Mouse (Mus musculus) forebrain, embryonic 16.5 days (tissue): ENCODE data around the gene Pcnx3. TPM values are rescaled to one million over a fixed set of nuclear protein-coding genes. Genes with fewer than 3 reads are reported as not detected.

Experiments
- ATAC-seq: fragments of 200-750 bp; cut with Nextera tagmentation; 2 replicates; pipeline ENCODE4 v1.8.0; 2017; ENCODE audit warnings: mild to moderate bottlenecking, moderate library complexity
- H3K27ac ChIP-seq: fragments of 300-500 bp; sonication (generic); 2 replicates; pipeline ENCODE4 v1.5.1; 2014; ENCODE audit warnings: low read length, control low read depth
- H3K27me3 ChIP-seq: fragments of 300-500 bp; sonication (generic); replicated peaks from 2 replicates; pipeline ENCODE4 v1.6.1; 2014; ENCODE audit warnings: low read length; ENCODE audit not compliant: control insufficient read depth, insufficient read depth
- H3K36me3 ChIP-seq: fragments of 300-500 bp; sonication (generic); 2 replicates; pipeline ENCODE4 v1.6.1; 2014; ENCODE audit not compliant: control insufficient read depth, insufficient read depth
- H3K4me1 ChIP-seq: fragments of 300-500 bp; sonication (generic); replicated peaks from 2 replicates; pipeline ENCODE4 v1.6.1; 2014; ENCODE audit warnings: low read length; ENCODE audit not compliant: control insufficient read depth, insufficient read depth
- H3K4me2 ChIP-seq: fragments of 300-500 bp; sonication (generic); 2 replicates; pipeline ENCODE4 v1.6.1; 2014; ENCODE audit warnings: mild to moderate bottlenecking, low read length, control low read depth
- H3K4me3 ChIP-seq: fragments of 300-500 bp; sonication (generic); replicated peaks from 2 replicates; pipeline ENCODE4 v1.5.1; 2014; ENCODE audit warnings: mild to moderate bottlenecking, low read length, control low read depth
- H3K9ac ChIP-seq: fragments of 300-500 bp; sonication (generic); replicated peaks from 2 replicates; pipeline ENCODE4 v1.6.1; 2014; ENCODE audit warnings: low read depth, low read length, control low read depth
- H3K9me3 ChIP-seq: fragments of 300-500 bp; sonication (generic); 2 replicates; pipeline ENCODE4 v1.6.1; 2016; ENCODE audit warnings: low read length; ENCODE audit not compliant: control insufficient read depth
- WGBS: fragments of 180-500 bp; shearing (Covaris S2); extraction: QIAGEN DNeasy Blood & Tissue Kit; methylation state at CpG from one replicate; pipeline ENCODE4 v1.1.7; 2014; 5-methylcytosine and 5-hydroxymethylcytosine counted together
- polyA plus RNA-seq: library from polyadenylated mRNA; unstranded; fragments of >200 nt; fragmentation: Nextera tagmentation; extraction: Ambion mirVana; gene quantifications from 2 replicates; pipeline ENCODE4 v1.2.1, GENCODE M21; 2015

The Pcnx3 gene
- polyA plus RNA-seq, 1 experiment from 2014 or later = 28.7 TPM

GRCm38 (mm10) chr19:5637069-5638047, 51.4 kb downstream of the Pcnx3 start, which contains the start of gene Rela:
Gene Rela, plus strand, starts transcription at chr19:5637483.
- no peaks in the 10 kb centered on the region for H3K27me3 ChIP-seq
- H3K4me1 ChIP-seq = peaks cover 17% of the 10 kb centered on the region
- peak within 1 kb of the TSS; percentile 70 for H3K27ac ChIP-seq
- peak within 1 kb of the TSS; percentile 77 for H3K4me3 ChIP-seq
- WGBS = under 1% methylated on average over 96 of the region's 109 CpGs
- H3K36me3 ChIP-seq = peaks cover 8% of the 10 kb centered on the region
- peak; percentile 84 for ATAC-seq
- peak within 1 kb of the TSS; percentile 94 for H3K9ac ChIP-seq
- no peaks in the 10 kb centered on the region for H3K9me3 ChIP-seq
- peak within 1 kb of the TSS; percentile 61 for H3K4me2 ChIP-seq

DNA sequence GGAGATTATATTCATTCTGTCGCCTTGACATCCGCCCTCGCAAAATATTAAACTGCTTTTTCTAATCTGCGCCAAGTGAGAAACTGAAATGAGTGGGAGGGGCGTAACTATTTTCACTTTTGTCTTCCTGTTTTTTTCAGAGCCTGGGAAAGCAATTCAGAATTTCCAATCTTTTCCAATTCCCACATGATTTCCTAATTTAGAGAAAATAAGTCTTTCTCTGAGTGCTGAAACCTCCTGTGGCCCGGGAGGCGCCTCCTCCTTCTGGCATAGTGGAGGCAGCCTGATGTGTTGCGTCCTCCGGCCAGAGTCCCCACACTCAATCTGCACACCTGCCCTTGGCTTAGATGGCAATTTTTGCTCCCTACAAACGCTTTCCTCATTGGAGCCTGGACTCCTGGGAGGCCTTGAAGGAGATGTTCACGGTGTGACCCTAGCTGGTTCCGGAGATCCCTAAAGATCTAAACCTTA, 52.1 kb downstream of the Pcnx3 start:
- WGBS = 34% methylated on average over 12 of the region's 12 CpGs
- H3K9ac ChIP-seq = peak overlapping the region; percentile 94
- no peak for ATAC-seq
- peak overlapping the region; percentile 61 for H3K4me2 ChIP-seq
- H3K27me3 ChIP-seq = no peaks in the 10 kb centered on the region
- peaks cover 3% of the 10 kb centered on the region for H3K36me3 ChIP-seq
- H3K4me3 ChIP-seq = peak overlapping the region; percentile 77
- no peaks in the 10 kb centered on the region for H3K9me3 ChIP-seq
- peaks cover 17% of the 10 kb centered on the region for H3K4me1 ChIP-seq
- peak overlapping the region; percentile 70 for H3K27ac ChIP-seq

- H3K4me2 ChIP-seq = no peak overlapping the region
- H3K27ac ChIP-seq = no peak overlapping the region
Measured at GRCm38 (mm10) chr19:5636036-5636570, 52.6 kb downstream of the Pcnx3 start.

DNA sequence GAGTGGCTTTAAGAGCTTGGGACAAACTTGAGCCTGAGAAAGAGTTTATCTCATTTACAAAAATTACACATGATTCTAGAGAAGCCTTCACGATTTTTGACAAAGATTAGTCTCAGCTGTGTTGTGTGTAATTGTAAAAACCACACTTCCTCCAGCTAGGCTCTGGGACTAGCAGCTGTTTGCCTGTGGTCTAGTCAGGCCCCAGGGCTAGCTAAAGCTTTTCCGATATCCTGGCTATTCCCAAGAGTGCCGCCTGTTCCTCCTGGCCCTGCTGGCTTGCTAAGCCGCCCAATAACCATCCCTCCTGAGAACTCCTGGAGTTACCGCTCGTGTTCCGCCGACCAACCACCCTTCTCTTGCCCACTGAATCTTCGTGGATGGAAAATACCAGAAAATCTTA, 56.6 kb downstream of the Pcnx3 start:
- Histone ChIP-seq H3K9me3 (no peaks in the 10 kb centered on the region), H3K4me3 (no peak overlapping the region), H3K36me3 (no peaks in the 10 kb centered on the region), H3K27ac (no peak overlapping the region), H3K4me1 (peaks cover 5% of the 10 kb centered on the region), H3K4me2 (no peak overlapping the region), H3K9ac (no peak overlapping the region), H3K27me3 (no peaks in the 10 kb centered on the region)
- ATAC-seq = no peak
- 78% methylated on average over 9 of the region's 9 CpGs for WGBS

More at GRCm38 (mm10) chr19:5636036-5636570, 52.6 kb downstream of the Pcnx3 start:
- Histone ChIP-seq H3K27me3 (no peaks in the 10 kb centered on the region), H3K4me1 (peaks cover 17% of the 10 kb centered on the region), H3K36me3 (no peaks in the 10 kb centered on the region), H3K4me3 (no peak overlapping the region), H3K9ac (no peak overlapping the region), H3K9me3 (no peaks in the 10 kb centered on the region)
- no peak for ATAC-seq
- WGBS = 84% methylated on average over 7 of the region's 7 CpGs

GRCm38 (mm10) chr19:5629907-5630306, 58.8 kb downstream of the Pcnx3 start:
- Histone ChIP-seq H3K4me2 (no peak overlapping the region), H3K4me1 (no peaks in the 10 kb centered on the region), H3K9me3 (no peaks in the 10 kb centered on the region), H3K36me3 (no peaks in the 10 kb centered on the region), H3K27ac (no peak overlapping the region), H3K9ac (no peak overlapping the region), H3K4me3 (no peak overlapping the region), H3K27me3 (no peaks in the 10 kb centered on the region)
- ATAC-seq = no peak

GRCm38 (mm10) chr19:5625311-5625710, 63.4 kb downstream of the Pcnx3 start:
- H3K9ac ChIP-seq = no peak overlapping the region
- H3K36me3 ChIP-seq = no peaks in the 10 kb centered on the region
- WGBS = 91% methylated on average over 8 of the region's 8 CpGs
- H3K4me1 ChIP-seq = no peaks in the 10 kb centered on the region
- H3K9me3 ChIP-seq = no peaks in the 10 kb centered on the region
- H3K27ac ChIP-seq = no peak overlapping the region
- H3K27me3 ChIP-seq = no peaks in the 10 kb centered on the region
- no peak for ATAC-seq
- H3K4me3 ChIP-seq = no peak overlapping the region
- no peak overlapping the region for H3K4me2 ChIP-seq

DNA sequence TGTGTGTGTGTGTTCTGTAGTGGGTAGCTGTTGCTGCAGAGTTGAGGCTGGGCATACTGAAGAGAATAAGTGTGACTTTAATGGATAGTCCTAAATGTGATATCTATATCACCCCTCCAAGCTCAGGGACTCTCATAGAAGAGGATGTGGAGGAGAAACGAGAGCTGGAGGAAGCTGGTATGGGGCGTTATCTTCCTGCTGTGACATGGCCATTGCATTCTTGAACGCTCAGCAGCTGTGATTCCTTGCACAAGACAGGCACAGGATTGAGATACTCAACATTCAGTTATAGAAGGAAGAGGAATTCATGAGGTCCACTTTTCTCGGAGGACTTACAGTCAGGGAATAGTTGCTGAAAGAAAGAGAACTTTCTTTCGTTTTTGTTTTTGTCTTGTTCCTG, 66.8 kb downstream of the Pcnx3 start:
- Histone ChIP-seq H3K27ac (no peak overlapping the region), H3K27me3 (no peaks in the 10 kb centered on the region), H3K9me3 (no peaks in the 10 kb centered on the region), H3K4me1 (no peaks in the 10 kb centered on the region), H3K36me3 (no peaks in the 10 kb centered on the region), H3K9ac (no peak overlapping the region), H3K4me3 (no peak overlapping the region), H3K4me2 (no peak overlapping the region)
- 92% methylated on average over 5 of the region's 5 CpGs for WGBS
- no peak for ATAC-seq

GRCm38 (mm10) chr19:5620007-5620406, 68.7 kb downstream of the Pcnx3 start:
- WGBS = 87% methylated on average over 4 of the region's 4 CpGs
- ATAC-seq = no peak

GRCm38 (mm10) chr19:5614953-5615352, 73.8 kb downstream of the Pcnx3 start:
- 46% methylated on average over 2 of the region's 2 CpGs for WGBS
- no peak overlapping the region for H3K27ac ChIP-seq
- no peaks in the 10 kb centered on the region for H3K36me3 ChIP-seq
- no peak overlapping the region for H3K4me3 ChIP-seq
- ATAC-seq = no peak
- H3K27me3 ChIP-seq = no peaks in the 10 kb centered on the region; the same call in 1 of the 2 replicates
- no peak overlapping the region for H3K9ac ChIP-seq
- no peaks in the 10 kb centered on the region for H3K9me3 ChIP-seq
- H3K4me1 ChIP-seq = peaks cover 7% of the 10 kb centered on the region
- H3K4me2 ChIP-seq = no peak overlapping the region

More at GRCm38 (mm10) chr19:5620007-5620406, 68.7 kb downstream of the Pcnx3 start:
- no peaks in the 10 kb centered on the region for H3K27me3 ChIP-seq
- H3K4me1 ChIP-seq = no peaks in the 10 kb centered on the region
- no peaks in the 10 kb centered on the region for H3K9me3 ChIP-seq
- no peak overlapping the region for H3K27ac ChIP-seq
- no peaks in the 10 kb centered on the region for H3K36me3 ChIP-seq
- no peak overlapping the region for H3K4me3 ChIP-seq
- no peak overlapping the region for H3K9ac ChIP-seq
- H3K4me2 ChIP-seq = no peak overlapping the region
